Mouse (Mus musculus) limb, embryonic 13.5 days (tissue): ENCODE measurements around the gene Slco2a1. TPM values are rescaled to one million over a fixed set of nuclear protein-coding genes. Genes with fewer than 3 reads are reported as not detected.
"Not testable (repeated sequence)": the region's sequence is repeated elsewhere in the genome, so short reads cannot be mapped to it uniquely, and the experiment has no call there.

ENCODE experiments used
- ATAC-seq: fragments of 200-750 bp; cut with Nextera tagmentation; 2 replicates; pipeline ENCODE4 v1.8.0; 2017; ENCODE audit warnings: low read depth, moderate number of reproducible peaks, moderate TSS enrichment; ENCODE audit not compliant: low FRiP score
- H3K27ac ChIP-seq: fragments of 300-500 bp; sonication (generic); 2 replicates; pipeline ENCODE4 v1.5.1; 2015; ENCODE audit warnings: inconsistent platforms, mild to moderate bottlenecking, moderate library complexity
- H3K27me3 ChIP-seq: fragments of 300-500 bp; sonication (generic); 2 replicates; pipeline ENCODE4 v1.6.1; 2015; ENCODE audit warnings: mild to moderate bottlenecking, inconsistent platforms
- H3K36me3 ChIP-seq: fragments of 300-500 bp; sonication (generic); 2 replicates; pipeline ENCODE4 v1.6.1; 2015; ENCODE audit warnings: inconsistent platforms, mild to moderate bottlenecking, moderate library complexity
- H3K4me1 ChIP-seq: fragments of 300-500 bp; sonication (generic); 2 replicates; pipeline ENCODE4 v1.6.1; 2015; ENCODE audit warnings: inconsistent platforms
- H3K4me2 ChIP-seq: fragments of 300-500 bp; sonication (generic); replicated peaks from 2 replicates; pipeline ENCODE4 v1.6.1; 2015; ENCODE audit warnings: inconsistent platforms, mild to moderate bottlenecking, moderate library complexity
- H3K4me3 ChIP-seq: fragments of 300-500 bp; sonication (generic); 2 replicates; pipeline ENCODE4 v1.5.1; 2015; ENCODE audit warnings: moderate library complexity, mild to moderate bottlenecking, inconsistent platforms
- H3K9ac ChIP-seq: fragments of 300-500 bp; sonication (generic); 2 replicates; pipeline ENCODE4 v1.6.1; 2015; ENCODE audit warnings: mild to moderate bottlenecking, inconsistent platforms
- H3K9me3 ChIP-seq: fragments of 300-500 bp; sonication (generic); 2 replicates; pipeline ENCODE4 v1.6.1; 2016; ENCODE audit warnings: inconsistent platforms
- WGBS: fragments of 180-500 bp; shearing (Covaris S2); methylation state at CpG from one replicate; pipeline ENCODE4 v1.1.7; 2015; 5-methylcytosine and 5-hydroxymethylcytosine counted together
- polyA plus RNA-seq: library from polyadenylated mRNA; unstranded; fragments of >200 nt; fragmentation: Nextera tagmentation; extraction: Ambion mirVana; gene quantifications from 2 replicates; pipeline ENCODE4 v1.2.1, GENCODE M21; 2015

Gene Slco2a1
- polyA plus RNA-seq, 1 experiment from 2014 or later, result 2.5 TPM

DNA sequence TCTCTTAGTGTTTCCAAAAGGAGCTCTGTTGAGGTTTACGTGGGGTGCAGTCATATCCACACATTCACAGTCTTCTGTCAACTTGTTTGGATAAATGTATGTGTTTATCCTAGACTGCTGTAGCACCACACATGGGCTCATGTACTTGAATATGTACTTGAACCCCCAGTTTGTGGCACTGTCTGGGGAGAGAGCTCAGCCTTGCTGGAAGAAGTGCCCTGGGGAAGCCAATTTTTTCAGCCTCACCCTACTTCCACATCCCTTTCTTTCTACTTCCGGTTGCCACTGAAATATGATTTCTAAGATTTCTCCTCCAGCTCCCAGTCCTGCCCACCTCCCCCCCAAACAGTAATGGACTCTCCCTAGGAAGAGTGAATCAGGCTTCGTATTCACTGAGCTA lies 105.2 kb downstream of the Slco2a1 start:
- WGBS, result 75% methylated on average over 3 of the region's 3 CpGs
- ATAC-seq, result no peak
- no peak overlapping the region for H3K4me3 ChIP-seq
- H3K4me1 ChIP-seq, result peaks cover 8% of the 10 kb centered on the region; the same call in 1 of the 2 replicates
- H3K36me3 ChIP-seq, result no peaks in the 10 kb centered on the region
- H3K9me3 ChIP-seq, result no peaks in the 10 kb centered on the region
- H3K27me3 ChIP-seq, result no peaks in the 10 kb centered on the region
- H3K4me2 ChIP-seq, result no peak overlapping the region
- H3K27ac ChIP-seq, result no peak overlapping the region
- H3K9ac ChIP-seq, result no peak overlapping the region

DNA sequence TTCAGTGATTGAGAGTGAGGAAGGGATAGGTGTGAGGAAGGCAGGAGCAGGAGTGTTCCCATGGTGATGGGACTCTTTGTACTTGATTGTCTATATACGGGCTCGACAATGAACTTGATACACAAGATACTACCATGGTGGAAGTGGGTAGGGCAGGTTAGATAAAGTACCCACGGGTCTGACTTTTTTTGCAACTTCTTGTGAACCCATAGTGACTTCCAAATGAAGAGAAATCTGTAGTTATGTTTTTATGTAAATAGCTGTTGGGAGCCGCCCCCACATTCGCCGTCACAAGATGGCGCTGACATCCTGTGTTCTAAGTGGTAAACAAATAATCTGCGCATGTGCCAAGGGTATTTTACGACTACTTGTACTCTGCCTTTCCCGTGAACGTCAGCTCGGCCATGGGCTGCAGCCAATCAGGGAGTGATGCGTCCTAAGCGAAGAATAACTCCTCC lies 119.9 kb downstream of the Slco2a1 start:
- not testable (repeated sequence) for H3K36me3 ChIP-seq, H3K9me3 ChIP-seq, H3K9ac ChIP-seq, H3K27ac ChIP-seq
- peak; percentile 77 for ATAC-seq
- Histone ChIP-seq H3K27me3 (peaks cover 42% of the 10 kb centered on the region), H3K4me2 (peak overlapping the region; percentile 51), H3K4me3 (peak overlapping the region; percentile 49), H3K4me1 (peaks cover 25% of the 10 kb centered on the region)
- 13% methylated on average over 8 of the region's 14 CpGs for WGBS

DNA sequence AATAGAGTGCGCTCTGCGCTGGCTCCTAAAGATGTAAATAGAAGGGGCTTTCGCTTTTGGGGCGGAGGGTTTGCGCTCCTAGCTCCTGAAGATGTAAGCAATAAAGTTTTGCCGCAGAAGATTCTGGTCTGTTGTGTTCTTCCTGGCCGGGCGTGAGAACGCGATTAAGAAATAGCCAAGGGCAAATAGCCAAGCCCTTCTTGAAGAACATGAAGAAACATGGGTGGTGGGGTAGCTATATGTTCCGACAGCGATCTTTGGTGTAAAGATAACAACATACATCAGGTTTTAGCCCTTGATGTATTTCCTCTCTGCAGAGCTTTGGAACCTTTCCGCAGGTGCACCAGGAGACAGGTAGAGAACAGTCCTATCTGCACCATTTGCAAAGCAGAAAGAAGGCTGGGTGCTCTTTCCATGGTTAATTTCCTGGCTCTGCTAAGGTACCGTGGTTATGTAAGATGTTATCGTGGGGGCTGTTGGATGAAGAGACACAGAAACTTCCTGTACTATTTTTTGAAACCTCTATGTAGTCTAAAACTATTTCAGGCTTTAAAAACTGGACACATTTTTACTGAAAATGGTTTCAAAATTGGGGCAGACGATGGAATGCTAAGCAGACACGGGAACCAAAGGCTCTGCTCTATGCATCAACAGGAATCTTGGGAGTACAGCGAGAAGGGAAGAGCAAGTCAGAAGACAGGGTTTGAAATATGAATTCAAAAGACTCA lies 120.6 kb downstream of the Slco2a1 start:
- Histone ChIP-seq H3K27me3 (peaks cover 48% of the 10 kb centered on the region), H3K4me1 (peaks cover 28% of the 10 kb centered on the region), H3K36me3 (no peaks in the 10 kb centered on the region), H3K4me2 (peak overlapping the region; percentile 68), H3K9me3 (no peaks in the 10 kb centered on the region), H3K27ac (no peak overlapping the region), H3K4me3 (peak overlapping the region; percentile 49), H3K9ac (peak overlapping the region; percentile 65)
- 37% methylated on average over 18 of the region's 18 CpGs for WGBS
- no peak for ATAC-seq

DNA sequence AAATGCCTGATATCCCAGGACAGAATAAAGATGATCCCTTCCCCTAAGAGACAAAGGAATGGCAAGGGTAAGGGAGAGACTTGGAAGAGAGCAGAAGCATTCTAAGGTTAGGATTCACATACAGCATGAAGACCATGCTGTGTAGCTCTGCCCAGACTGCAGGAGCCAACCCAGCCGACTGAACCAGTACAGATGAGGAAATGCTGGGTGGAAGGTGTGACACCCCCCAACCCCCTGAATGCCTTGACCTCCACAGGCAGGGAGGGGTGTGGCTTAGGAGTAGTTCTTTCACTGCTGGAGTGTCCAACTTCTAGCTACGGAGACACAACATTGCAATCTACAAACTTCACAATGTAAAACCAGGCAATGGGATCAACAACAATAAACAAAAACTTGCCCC lies 121.4 kb downstream of the Slco2a1 start:
- no peak overlapping the region for H3K9ac ChIP-seq
- H3K4me2 ChIP-seq, result peak overlapping the region; percentile 68; the same call in 1 of the 2 replicates
- no peak for ATAC-seq
- 69% methylated on average over 2 of the region's 2 CpGs for WGBS
- H3K4me1 ChIP-seq, result peaks cover 28% of the 10 kb centered on the region
- H3K9me3 ChIP-seq, result no peaks in the 10 kb centered on the region
- H3K27me3 ChIP-seq, result peaks cover 54% of the 10 kb centered on the region
- no peak overlapping the region for H3K4me3 ChIP-seq
- H3K27ac ChIP-seq, result no peak overlapping the region
- H3K36me3 ChIP-seq, result no peaks in the 10 kb centered on the region

DNA sequence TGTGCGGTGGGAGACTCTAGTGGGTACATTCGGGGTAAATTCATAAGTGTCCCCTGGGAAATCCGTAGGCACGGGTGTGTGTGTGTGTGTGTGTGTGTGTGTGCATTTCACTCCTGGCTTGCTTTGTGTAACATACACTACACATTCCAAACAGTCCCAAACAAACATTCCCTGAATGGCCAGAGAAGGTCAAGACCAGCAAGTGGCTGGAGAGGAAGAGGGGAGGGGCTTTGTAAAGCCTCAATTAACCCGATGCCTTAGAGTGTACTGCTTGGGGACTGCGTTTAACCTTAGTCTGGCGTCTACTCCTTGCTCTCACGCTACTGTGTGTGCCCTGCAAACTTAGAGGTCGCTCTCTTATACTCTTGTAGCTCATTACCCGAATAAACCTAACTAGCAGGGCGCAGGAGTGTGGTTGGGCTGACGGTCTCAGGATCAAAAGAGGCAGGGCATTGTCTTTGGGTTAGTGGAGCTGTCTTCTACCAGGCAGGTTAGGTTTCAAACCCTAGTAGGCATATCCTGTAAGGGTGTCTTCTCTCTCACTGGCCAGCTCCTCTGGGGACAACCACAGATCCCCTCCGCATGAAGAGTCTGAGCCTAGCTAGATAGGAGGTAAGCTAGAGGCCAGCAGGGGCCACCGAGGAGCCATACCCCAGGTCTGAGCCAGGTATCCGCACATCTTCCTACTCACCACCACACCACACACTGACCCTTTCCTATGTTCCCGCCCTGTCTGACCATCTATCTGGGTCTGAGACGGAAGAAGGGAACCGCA lies 122.4 kb downstream of the Slco2a1 start:
- H3K27me3 ChIP-seq, result peaks cover 58% of the 10 kb centered on the region
- H3K9me3 ChIP-seq, result no peaks in the 10 kb centered on the region
- peak overlapping the region; percentile 70 for H3K4me3 ChIP-seq
- peak overlapping the region; percentile 94 for H3K4me2 ChIP-seq
- no peak overlapping the region for H3K27ac ChIP-seq
- peaks cover 28% of the 10 kb centered on the region for H3K4me1 ChIP-seq
- H3K9ac ChIP-seq, result peak overlapping the region; percentile 74
- H3K36me3 ChIP-seq, result no peaks in the 10 kb centered on the region
- 16% methylated on average over 18 of the region's 18 CpGs for WGBS
- no peak for ATAC-seq

DNA sequence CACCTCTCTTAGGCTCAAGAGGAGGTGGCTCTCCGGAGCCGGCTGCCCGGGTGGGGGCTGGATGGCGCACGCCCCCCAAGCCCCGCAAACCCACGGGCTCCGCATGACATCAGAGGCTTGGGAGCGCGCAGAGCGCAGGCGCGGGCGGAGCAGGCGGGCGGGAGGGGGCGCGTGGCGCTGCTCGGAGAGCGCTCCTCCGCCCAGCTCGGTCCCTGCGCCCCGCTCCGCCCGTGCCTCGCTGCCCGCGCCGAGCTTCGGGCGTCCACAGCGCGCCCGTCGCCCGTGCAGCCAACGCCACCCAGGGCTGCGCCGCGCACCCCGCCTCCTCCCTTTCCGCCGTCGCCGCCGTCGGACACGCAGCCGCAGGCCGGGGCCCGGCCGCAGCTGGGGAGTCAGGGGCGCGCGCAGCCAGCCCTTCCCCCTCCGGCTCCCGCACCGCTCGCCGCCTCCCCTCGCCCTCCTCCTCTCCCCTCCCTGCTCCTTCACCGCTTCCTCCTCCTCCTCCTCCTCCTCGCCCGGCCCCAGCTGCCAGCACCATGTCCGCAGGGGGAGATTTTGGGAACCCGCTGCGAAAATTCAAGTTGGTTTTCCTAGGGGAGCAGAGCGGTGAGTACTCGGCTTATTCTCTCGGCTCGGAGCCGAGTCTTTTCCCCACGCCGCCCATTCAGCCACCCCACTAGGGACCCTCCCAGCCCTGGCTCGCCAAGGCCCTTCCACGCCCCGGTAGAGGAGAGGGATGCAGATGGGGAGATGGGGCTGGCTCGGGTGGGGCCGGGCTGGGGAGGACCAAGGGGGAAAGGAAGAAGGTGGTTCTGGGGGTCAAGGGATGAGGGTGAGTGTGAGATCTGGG lies 123.3 kb downstream of the Slco2a1 start, which contains the start of gene Rab6b:
Gene Rab6b (plus strand): TSS at position 167 of the 850 bp plus-strand sequence.
- H3K4me1 ChIP-seq, result peaks cover 28% of the 10 kb centered on the region
- under 1% methylated on average over 55 of the region's 81 CpGs for WGBS
- peak within 1 kb of the TSS; percentile 94 for H3K4me2 ChIP-seq
- no peaks in the 10 kb centered on the region for H3K36me3 ChIP-seq
- peak within 1 kb of the TSS; percentile 70 for H3K4me3 ChIP-seq
- peak; percentile 74 for ATAC-seq
- H3K9me3 ChIP-seq, result no peaks in the 10 kb centered on the region
- H3K27me3 ChIP-seq, result peaks cover 58% of the 10 kb centered on the region
- no peak within 1 kb of the TSS for H3K27ac ChIP-seq
- peak within 1 kb of the TSS; percentile 74 for H3K9ac ChIP-seq

DNA sequence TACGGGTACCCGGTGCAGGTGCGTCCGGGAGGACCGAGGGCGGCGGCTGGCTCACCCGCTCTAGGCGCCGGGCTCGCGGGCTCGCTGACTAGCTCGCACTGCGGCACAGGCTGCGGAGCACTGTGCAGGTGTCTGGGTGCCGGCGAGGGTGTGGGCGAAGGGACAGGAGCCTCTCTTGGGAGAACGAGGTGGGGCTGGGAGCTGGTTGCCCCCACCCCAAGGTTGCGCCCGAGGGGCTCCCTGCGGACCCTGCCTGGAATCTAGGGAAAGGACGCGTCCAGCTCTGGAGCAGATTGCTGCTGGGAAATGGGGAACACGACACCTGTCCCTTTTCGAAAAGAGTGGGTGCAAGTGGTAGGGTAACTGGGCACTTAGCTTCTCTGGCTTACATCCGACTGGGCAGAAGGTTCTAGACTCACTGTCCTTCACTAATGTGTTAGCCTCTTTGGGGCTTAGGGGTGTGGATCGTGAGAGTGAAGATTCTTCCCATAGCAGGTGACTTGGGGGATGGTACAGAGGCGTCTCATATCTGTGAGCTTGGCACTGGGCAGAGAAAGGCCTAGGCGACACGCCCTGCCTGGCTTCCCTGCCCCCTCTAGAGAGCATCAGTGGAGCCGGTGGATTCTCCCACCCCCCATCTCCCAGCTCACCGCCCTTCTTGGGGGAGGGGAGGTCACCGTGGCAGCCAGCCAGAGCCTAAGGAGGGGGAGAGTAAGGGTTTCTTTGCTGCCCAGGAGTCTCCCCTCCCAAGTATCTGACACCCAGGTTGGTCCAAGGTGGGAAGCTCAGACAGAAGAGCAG lies 124.2 kb downstream of the Slco2a1 start:
- H3K27ac ChIP-seq, result no peak overlapping the region
- ATAC-seq, result no peak
- 2% methylated on average over 35 of the region's 35 CpGs for WGBS

DNA sequence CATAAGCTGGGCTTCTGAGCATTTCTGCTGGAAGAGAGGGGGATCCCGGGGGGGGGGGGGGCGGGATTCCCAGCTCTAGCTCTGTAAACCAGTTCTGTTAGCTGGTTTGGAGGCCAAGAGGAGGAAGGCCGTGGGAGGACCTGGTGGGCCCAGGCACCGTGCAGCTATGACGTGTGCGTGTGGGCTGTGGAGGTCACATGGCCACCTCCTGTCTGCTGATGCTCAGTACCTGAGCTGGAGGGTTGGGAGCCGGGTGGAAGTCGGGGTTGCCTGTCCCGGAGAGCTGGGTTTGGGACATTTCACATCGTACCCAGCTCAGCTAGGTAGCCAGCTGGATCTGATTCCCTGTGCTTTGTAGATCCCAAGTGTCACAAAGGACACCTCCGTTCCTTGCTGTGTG lies 124.8 kb downstream of the Slco2a1 start:
- H3K4me3 ChIP-seq, result no peak overlapping the region
- no peaks in the 10 kb centered on the region for H3K9me3 ChIP-seq
- 33% methylated on average over 11 of the region's 11 CpGs for WGBS
- no peak overlapping the region for H3K9ac ChIP-seq
- peak overlapping the region; percentile 94 for H3K4me2 ChIP-seq
- H3K27me3 ChIP-seq, result peaks cover 58% of the 10 kb centered on the region
- H3K27ac ChIP-seq, result no peak overlapping the region
- no peak for ATAC-seq
- peaks cover 28% of the 10 kb centered on the region for H3K4me1 ChIP-seq
- no peaks in the 10 kb centered on the region for H3K36me3 ChIP-seq

More for the DNA sequence above, 124.2 kb downstream of the Slco2a1 start:
- peaks cover 28% of the 10 kb centered on the region for H3K4me1 ChIP-seq
- peaks cover 58% of the 10 kb centered on the region for H3K27me3 ChIP-seq
- H3K4me2 ChIP-seq, result peak overlapping the region; percentile 94
- no peaks in the 10 kb centered on the region for H3K36me3 ChIP-seq
- H3K4me3 ChIP-seq, result peak overlapping the region; percentile 70
- H3K9me3 ChIP-seq, result no peaks in the 10 kb centered on the region
- H3K9ac ChIP-seq, result peak overlapping the region; percentile 74

DNA sequence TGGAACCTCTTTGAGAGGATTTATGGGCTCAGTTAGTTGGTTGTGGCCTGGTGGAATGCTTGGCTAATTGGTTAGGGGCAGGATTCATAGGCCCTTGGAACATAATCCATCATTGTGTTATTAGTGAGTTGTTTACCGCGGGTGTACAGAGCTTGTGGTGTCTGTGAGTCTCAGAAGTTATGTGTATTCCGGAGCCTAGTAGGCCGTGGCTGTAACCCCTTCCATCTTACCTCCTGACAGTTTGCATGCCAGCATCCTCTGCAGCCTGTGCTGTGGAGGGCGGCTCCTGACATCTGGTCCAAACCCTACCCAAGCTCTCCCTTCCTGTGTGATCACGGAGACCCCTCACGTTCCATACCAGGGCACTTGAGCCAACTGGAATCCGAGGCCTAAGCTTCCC lies 125.8 kb downstream of the Slco2a1 start:
- Histone ChIP-seq H3K9me3 (no peaks in the 10 kb centered on the region), H3K27me3 (peaks cover 57% of the 10 kb centered on the region), H3K4me2 (no peak overlapping the region), H3K36me3 (no peaks in the 10 kb centered on the region), H3K4me3 (no peak overlapping the region), H3K4me1 (peaks cover 25% of the 10 kb centered on the region), H3K27ac (no peak overlapping the region), H3K9ac (no peak overlapping the region)
- no peak for ATAC-seq
- whole genome bisulfite sequencing, result 43% methylated on average over 8 of the region's 8 CpGs

DNA sequence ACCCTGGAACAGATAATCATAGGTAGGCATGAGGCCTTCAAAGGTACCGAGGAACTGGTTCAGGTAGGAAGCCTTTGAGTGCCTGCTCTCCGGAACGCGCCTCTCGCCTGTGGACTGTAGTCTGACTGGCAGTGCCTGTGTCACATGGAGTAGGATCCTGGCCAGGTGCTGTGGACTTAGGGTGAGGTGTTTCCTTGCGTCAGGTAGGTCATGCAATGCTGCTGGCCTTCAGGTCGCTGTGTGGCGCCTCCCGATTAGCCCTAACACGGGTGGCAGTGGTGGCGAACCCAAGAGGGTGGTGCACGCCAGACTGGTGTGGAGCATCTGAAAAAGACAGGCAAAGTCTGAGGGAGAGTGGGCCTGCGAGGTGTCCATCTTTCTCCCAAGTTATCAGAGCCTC lies 126.4 kb downstream of the Slco2a1 start:
- no peak overlapping the region for H3K9ac ChIP-seq
- 84% methylated on average over 13 of the region's 13 CpGs for WGBS
- H3K4me1 ChIP-seq, result peaks cover 22% of the 10 kb centered on the region
- no peak for ATAC-seq
- H3K27ac ChIP-seq, result no peak overlapping the region
- no peak overlapping the region for H3K4me3 ChIP-seq
- H3K27me3 ChIP-seq, result peaks cover 52% of the 10 kb centered on the region
- H3K9me3 ChIP-seq, result no peaks in the 10 kb centered on the region
- H3K4me2 ChIP-seq, result no peak overlapping the region
- no peaks in the 10 kb centered on the region for H3K36me3 ChIP-seq

DNA sequence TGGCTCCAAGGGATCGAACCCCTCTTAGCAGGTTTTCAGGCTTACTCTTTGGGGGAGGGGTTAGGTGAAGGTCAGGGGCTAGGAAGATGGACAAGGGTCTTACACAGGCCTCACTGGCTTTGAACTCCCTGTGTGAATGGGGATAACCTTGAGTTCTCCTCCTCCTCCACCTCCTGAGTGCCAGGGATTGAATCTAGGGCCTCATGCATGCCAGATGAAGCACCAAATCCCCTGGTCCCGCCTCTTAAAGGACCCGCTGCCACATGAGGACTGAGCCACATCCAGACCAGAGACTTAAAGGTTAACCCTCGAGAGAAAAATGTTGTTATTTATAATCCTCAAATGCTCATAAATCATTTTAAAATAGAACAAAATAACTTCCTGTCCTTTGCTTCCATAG lies 128.4 kb downstream of the Slco2a1 start:
- Histone ChIP-seq H3K9me3 (no peaks in the 10 kb centered on the region), H3K4me2 (no peak overlapping the region), H3K4me1 (peaks cover 16% of the 10 kb centered on the region), H3K4me3 (no peak overlapping the region), H3K9ac (no peak overlapping the region), H3K27ac (no peak overlapping the region), H3K27me3 (peaks cover 33% of the 10 kb centered on the region), H3K36me3 (no peaks in the 10 kb centered on the region)
- no peak for ATAC-seq
- 73% methylated on average over 4 of the region's 4 CpGs for WGBS
